Mouse (Mus musculus) hindbrain, postnatal 0 days (tissue): ENCODE measurements around the gene Cenph. TPM values are rescaled to one million over a fixed set of nuclear protein-coding genes. Genes with fewer than 3 reads are reported as not detected.
"Not testable (repeated sequence)": the region's sequence is repeated elsewhere in the genome, so short reads cannot be mapped to it uniquely, and the experiment has no call there.

ENCODE experiments used
- ATAC-seq: fragments of 200-750 bp; cut with Nextera tagmentation; 2 replicates; pipeline ENCODE4 v1.8.0; 2017; ENCODE audit warnings: mild to moderate bottlenecking, moderate TSS enrichment, moderate library complexity
- DNase-seq: peaks from one replicate; pipeline ENCODE4 v3.0.0-alpha.2; 2015; ENCODE audit warnings: low spot score
- H3K27ac ChIP-seq: fragments of 300-500 bp; sonication (generic); 2 replicates; pipeline ENCODE4 v1.5.1; 2014; ENCODE audit warnings: mild to moderate bottlenecking
- H3K27me3 ChIP-seq: fragments of 300-500 bp; sonication (generic); 2 replicates; pipeline ENCODE4 v1.6.1; 2014; ENCODE audit warnings: low read length, mixed read lengths; ENCODE audit not compliant: insufficient read depth
- H3K36me3 ChIP-seq: fragments of 300-500 bp; sonication (generic); 2 replicates; pipeline ENCODE4 v1.6.1; 2014; ENCODE audit warnings: low read length, mixed read lengths; ENCODE audit not compliant: insufficient read depth
- H3K4me1 ChIP-seq: fragments of 300-500 bp; sonication (generic); 2 replicates; pipeline ENCODE4 v1.6.1; 2014; ENCODE audit warnings: antibody characterized with exemption, low read length, mixed read lengths; ENCODE audit not compliant: insufficient read depth
- H3K4me2 ChIP-seq: fragments of 300-500 bp; sonication (generic); 2 replicates; pipeline ENCODE4 v1.6.1; 2014; ENCODE audit warnings: low read depth, mild to moderate bottlenecking, low read length, moderate library complexity, mixed read lengths
- H3K4me3 ChIP-seq: fragments of 300-500 bp; sonication (generic); 2 replicates; pipeline ENCODE4 v1.5.1; 2014; ENCODE audit warnings: low read length
- H3K9ac ChIP-seq: fragments of 300-500 bp; sonication (generic); replicated peaks from 2 replicates; pipeline ENCODE4 v1.6.1; 2014; ENCODE audit warnings: mild to moderate bottlenecking, low read length, moderate library complexity, mixed read lengths
- H3K9me3 ChIP-seq: fragments of 300-500 bp; sonication (generic); 2 replicates; pipeline ENCODE4 v1.6.1; 2016; ENCODE audit warnings: low read length, mixed read lengths
- CTCF ChIP-seq: IDR thresholded peaks from 2 replicates; pipeline ENCODE4 v1.5.1; 2016; ENCODE audit warnings: antibody characterized with exemption, control low read depth, low read depth
- WGBS: fragments of 180-500 bp; shearing (Covaris S2); extraction: QIAGEN DNeasy Blood & Tissue Kit; methylation state at CpG from one replicate; pipeline ENCODE4 v1.1.7; 2014; 5-methylcytosine and 5-hydroxymethylcytosine counted together
- polyA plus RNA-seq: library from polyadenylated mRNA; unstranded; fragments of >200 nt; fragmentation: Nextera tagmentation; extraction: Ambion mirVana; gene quantifications from 2 replicates; pipeline ENCODE4 v1.2.1, GENCODE M21; 2015
- total RNA-seq: library from RNA; depleted of rRNA; stranded (reverse); fragments of >200 nt; gene quantifications from 2 replicates; pipeline ENCODE4 v1.2.3, GENCODE M21; 2014

Gene Cenph
- total and polyA plus RNA-seq, 2 experiments from 2014 or later = 1.7 to 8.4 TPM

GRCm38 (mm10) chr13:100789083-100789482 is 13.4 kb upstream of the Cenph start:
- Histone ChIP-seq H3K4me2 (no peak overlapping the region), H3K4me3 (no peak overlapping the region), H3K36me3 (no peaks in the 10 kb centered on the region), H3K9ac (no peak overlapping the region), H3K27ac (no peak overlapping the region), H3K9me3 (no peaks in the 10 kb centered on the region), H3K4me1 (no peaks in the 10 kb centered on the region), H3K27me3 (no peaks in the 10 kb centered on the region)
- 87% methylated on average over 3 of the region's 3 CpGs for whole genome bisulfite sequencing
- DNase-seq = no peak
- ATAC-seq = no peak
- no peak for TF ChIP-seq CTCF

DNA sequence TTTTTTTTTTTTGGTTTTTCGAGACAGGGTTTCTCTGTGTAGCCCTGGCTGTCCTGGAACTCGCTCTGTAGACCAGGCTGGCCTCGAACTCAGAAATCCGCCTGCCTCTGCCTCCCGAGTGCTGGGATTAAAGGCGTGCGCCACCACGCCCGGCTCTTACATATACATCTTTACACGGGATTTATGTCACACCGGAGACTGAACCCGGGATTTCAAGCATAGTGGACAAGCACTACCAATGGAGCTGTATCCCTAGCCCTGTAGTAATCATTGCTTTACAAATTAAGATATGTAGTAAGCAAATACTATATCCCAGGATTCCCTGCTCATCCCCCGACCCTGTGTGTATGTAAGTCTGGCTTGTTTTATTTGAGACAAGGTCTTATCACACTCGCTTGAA is 12.4 kb upstream of the Cenph start:
- not testable (repeated sequence) for DNase-seq, H3K27ac ChIP-seq, H3K4me1 ChIP-seq

GRCm38 (mm10) chr13:100787316-100788010 is 11.8 kb upstream of the Cenph start:
- Histone ChIP-seq H3K4me2 (no peak overlapping the region), H3K4me3 (no peak overlapping the region), H3K36me3 (no peaks in the 10 kb centered on the region), H3K27me3 (no peaks in the 10 kb centered on the region), H3K4me1 (no peaks in the 10 kb centered on the region), H3K9ac (no peak overlapping the region), H3K9me3 (no peaks in the 10 kb centered on the region), H3K27ac (no peak overlapping the region)
- DNase-seq = no peak
- no peak for TF ChIP-seq CTCF
- ATAC-seq = no peak
- 81% methylated on average over 6 of the region's 6 CpGs for WGBS

More for the DNA sequence above, 12.4 kb upstream of the Cenph start:
- H3K9ac ChIP-seq, H3K4me2 ChIP-seq, H3K27me3 ChIP-seq, H3K9me3 ChIP-seq, ATAC-seq, H3K4me3 ChIP-seq, H3K36me3 ChIP-seq: not testable (repeated sequence)
- 98% methylated on average over 11 of the region's 14 CpGs for WGBS

GRCm38 (mm10) chr13:100786414-100786867 is 10.7 kb upstream of the Cenph start, which contains the start of gene Ccnb1:
Gene Ccnb1, minus strand, starts transcription at chr13:100786570.
- under 1% methylated on average over 35 of the region's 35 CpGs for WGBS
- no peaks in the 10 kb centered on the region for H3K36me3 ChIP-seq
- no peaks in the 10 kb centered on the region for H3K4me1 ChIP-seq
- peak within 1 kb of the TSS; percentile 61 for H3K4me3 ChIP-seq
- H3K27me3 ChIP-seq = no peaks in the 10 kb centered on the region
- peak within 1 kb of the TSS; percentile 50 for H3K9ac ChIP-seq
- H3K4me2 ChIP-seq = peak within 1 kb of the TSS; percentile 98
- peak within 1 kb of the TSS; percentile 12; the same call in 1 of the 2 replicates for H3K27ac ChIP-seq
- TF ChIP-seq CTCF = peak; percentile 54
- no peaks in the 10 kb centered on the region for H3K9me3 ChIP-seq
- ATAC-seq (peak; percentile 99), DNase-seq (peak; percentile 97)

- DNase-seq (no peak), ATAC-seq (peak; percentile 30)
- H3K4me3 ChIP-seq = peak overlapping the region; percentile 61
- H3K4me2 ChIP-seq = peak overlapping the region; percentile 98
- H3K9me3 ChIP-seq = no peaks in the 10 kb centered on the region
- H3K36me3 ChIP-seq = no peaks in the 10 kb centered on the region
- H3K4me1 ChIP-seq = no peaks in the 10 kb centered on the region
- under 1% methylated on average over 29 of the region's 30 CpGs for WGBS
- no peaks in the 10 kb centered on the region for H3K27me3 ChIP-seq
- no peak overlapping the region for H3K27ac ChIP-seq
- TF ChIP-seq CTCF = no peak
- H3K9ac ChIP-seq = peak overlapping the region; percentile 50
Observed at GRCm38 (mm10) chr13:100785806-100786413, 10.2 kb upstream of the Cenph start.

DNA sequence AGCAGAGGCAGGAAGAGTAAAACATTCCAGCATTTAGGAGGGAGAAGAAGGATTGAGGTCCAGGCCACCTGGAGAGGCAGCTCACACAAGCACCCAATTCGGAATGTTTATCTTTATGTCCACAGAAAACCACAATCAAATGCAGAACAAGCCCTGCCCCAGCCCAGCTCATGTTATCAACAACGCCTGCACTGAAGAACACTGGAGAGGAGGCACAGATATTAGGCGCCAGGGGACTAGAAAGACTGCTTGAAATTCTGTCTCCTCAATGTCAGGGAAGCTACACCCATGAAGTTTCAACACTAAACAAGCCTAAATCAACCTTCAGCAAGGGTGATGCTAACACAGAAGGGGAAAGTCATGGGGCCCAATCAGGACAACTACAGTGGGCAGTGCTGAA is 1.8 kb upstream of the Cenph start:
- no peak for TF ChIP-seq CTCF
- H3K27me3 ChIP-seq = no peaks in the 10 kb centered on the region
- no peak for DNase-seq
- H3K36me3 ChIP-seq = no peaks in the 10 kb centered on the region
- no peak overlapping the region for H3K4me2 ChIP-seq
- 83% methylated on average over 3 of the region's 3 CpGs for WGBS
- no peak for ATAC-seq
- H3K4me1 ChIP-seq = no peaks in the 10 kb centered on the region; the same call in 1 of the 2 replicates
- H3K27ac ChIP-seq = no peak overlapping the region
- H3K4me3 ChIP-seq = no peak overlapping the region
- no peak overlapping the region for H3K9ac ChIP-seq
- no peaks in the 10 kb centered on the region for H3K9me3 ChIP-seq

GRCm38 (mm10) chr13:100776710-100777109 is 1.0 kb upstream of the Cenph start:
- H3K27ac ChIP-seq = no peak overlapping the region
- no peaks in the 10 kb centered on the region for H3K9me3 ChIP-seq
- ATAC-seq = no peak
- DNase-seq = no peak
- no peak overlapping the region for H3K9ac ChIP-seq
- TF ChIP-seq CTCF = no peak
- H3K4me2 ChIP-seq = no peak overlapping the region
- WGBS = 68% methylated on average over 6 of the region's 6 CpGs
- no peaks in the 10 kb centered on the region for H3K27me3 ChIP-seq
- no peaks in the 10 kb centered on the region for H3K36me3 ChIP-seq
- H3K4me3 ChIP-seq = no peak overlapping the region
- H3K4me1 ChIP-seq = no peaks in the 10 kb centered on the region; the same call in 1 of the 2 replicates
